Mouse (Mus musculus) lung, postnatal 10 days (tissue): ENCODE data around the gene Taf1a.

Experiments
- DNase-seq: peaks from one replicate; pipeline ENCODE4 v3.0.0; 2021

The Taf1a gene

GRCm38 (mm10) chr1:183414081-183414727 is 25.4 kb downstream of the Taf1a start:
- DNase-seq, result no peak

GRCm38 (mm10) chr1:183417873-183418272 is 29.1 kb downstream of the Taf1a start, which contains the start of gene Hhipl2:
Gene Hhipl2, plus strand, starts transcription at chr1:183418215.
- peak; percentile 15 for DNase-seq

- DNase-seq, result no peak
Measured at GRCm38 (mm10) chr1:183419741-183420140, 31.0 kb downstream of the Taf1a start.

GRCm38 (mm10) chr1:183420296-183420695 is 31.5 kb downstream of the Taf1a start:
- DNase-seq, result no peak

- no peak for DNase-seq
Measured at GRCm38 (mm10) chr1:183424100-183424499, 35.3 kb downstream of the Taf1a start.

- DNase-seq, result no peak
Measured at GRCm38 (mm10) chr1:183434918-183435317, 46.1 kb downstream of the Taf1a start.

- peak; percentile 90 for DNase-seq
Measured at GRCm38 (mm10) chr1:183439036-183439435, 50.3 kb downstream of the Taf1a start.

- peak; percentile 86 for DNase-seq
Measured at GRCm38 (mm10) chr1:183442015-183442774, 53.4 kb downstream of the Taf1a start.

- DNase-seq, result no peak
Measured at GRCm38 (mm10) chr1:183453066-183453465, 64.3 kb downstream of the Taf1a start.
